Mouse (Mus musculus) G1E (cell line): ENCODE results near the gene Ndufs4.

Experiments used
- CTCF ChIP-seq: IDR thresholded peaks from 2 replicates; pipeline ENCODE4 v1.5.1; 2012; ENCODE audit warnings: low read depth, low read length, inconsistent platforms, mixed read lengths
- GATA1 ChIP-seq: IDR thresholded peaks from 2 replicates; pipeline ENCODE4 v1.6.1; 2012; ENCODE audit warnings: borderline replicate concordance, low read length, inconsistent platforms, mixed read lengths

DNA sequence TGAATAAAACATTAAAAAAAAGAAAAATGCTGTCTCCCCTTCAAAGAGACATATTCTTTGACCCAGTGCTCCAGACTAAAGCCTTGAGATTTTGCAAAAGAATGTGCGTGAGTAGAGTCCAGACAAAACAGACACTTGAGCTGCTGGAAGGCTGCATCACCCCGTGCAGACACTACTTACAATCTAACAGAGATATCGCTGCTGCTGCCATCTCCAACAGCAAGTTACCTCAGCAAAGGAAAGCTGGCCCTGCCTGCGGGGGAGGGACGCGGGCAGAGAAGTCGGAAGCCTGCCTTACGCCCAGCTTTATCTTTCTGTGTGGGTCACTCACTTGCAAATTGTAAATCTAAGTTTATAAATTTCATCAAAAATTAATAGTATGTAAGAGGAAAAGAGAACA is 45.1 kb downstream of the Ndufs4 start:
- TF ChIP-seq CTCF, result no peak
- no peak for TF ChIP-seq GATA1
